Mouse (Mus musculus) liver, adult 10 weeks (tissue): ENCODE results near the gene Pip4k2a. TPM values are rescaled to one million over a fixed set of nuclear protein-coding genes. Genes with fewer than 3 reads are reported as not detected.

Experiments used
- polyA plus RNA-seq: library from polyadenylated mRNA; stranded (reverse); fragments of 350-450 nt; fragmentation: Illumina TruSeq; extraction: RNeasy Lipid Tissue Mini Kit (QIAGEN cat#74804); gene quantifications from one replicate; pipeline ENCODE4 v1.2.3, GENCODE M21; 2014; ENCODE audit warnings: low read depth, low replicate concordance

Gene Pip4k2a
- 5.6 TPM for polyA plus RNA-seq

DNA sequence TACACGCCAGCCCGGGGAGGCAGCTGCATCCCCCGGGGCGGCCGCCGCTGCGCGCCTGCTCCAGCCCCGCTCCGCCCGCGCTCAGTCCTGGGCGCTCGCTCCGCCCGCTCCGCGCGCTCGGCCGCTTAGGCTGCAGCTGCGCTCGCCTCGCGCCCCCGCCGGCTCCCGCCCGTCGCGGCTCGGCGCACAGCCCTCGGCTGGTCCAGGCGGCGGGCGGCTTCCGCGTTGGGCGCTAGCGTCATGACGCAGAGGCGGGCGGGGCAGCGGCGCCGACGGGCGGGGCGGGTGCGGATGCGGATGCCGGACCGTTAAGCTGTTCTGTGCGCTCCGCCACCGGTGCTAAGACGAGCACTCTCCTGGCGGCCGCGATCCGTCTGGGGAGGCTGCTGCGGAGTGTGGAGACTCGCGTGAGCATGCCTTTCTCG is at the start of gene Pip4k2a, which contains the start of gene 4930426L09Rik:
TSS of gene Pip4k2a (minus strand) at position 73 of the 425 bp plus-strand sequence.
TSS of gene 4930426L09Rik (plus strand) at position 290 of the 425 bp plus-strand sequence.

Other genes with a start within 250 kb of the Pip4k2a start
- gene 4930426L09Rik, start 217 bp upstream of the Pip4k2a start, polyA plus RNA-seq: 0.26 TPM
- not detected for gene Armc3, start 201.2 kb upstream of the Pip4k2a start, polyA plus RNA-seq